Mouse (Mus musculus) limb, embryonic 14.5 days (tissue): Measurements from ENCODE around the gene Cbfa2t3. TPM values are rescaled to one million over a fixed set of nuclear protein-coding genes. Genes with fewer than 3 reads are reported as not detected.

Experiments
- ATAC-seq: fragments of 200-750 bp; cut with Nextera tagmentation; 2 replicates; pipeline ENCODE4 v1.8.0; 2017; ENCODE audit warnings: low read depth, moderate number of reproducible peaks, moderate TSS enrichment; ENCODE audit not compliant: low FRiP score
- DNase-seq: peaks from one replicate; pipeline ENCODE4 v3.0.0-alpha.2; 2015; ENCODE audit warnings: low spot score
- H3K27ac ChIP-seq: fragments of 300-500 bp; sonication (generic); replicated peaks from 2 replicates; pipeline ENCODE4 v1.5.1; 2014; ENCODE audit warnings: low read depth, mild to moderate bottlenecking, low read length, moderate library complexity, mixed read lengths
- H3K27me3 ChIP-seq: fragments of 300-500 bp; sonication (generic); 2 replicates; pipeline ENCODE4 v1.6.1; 2014; ENCODE audit warnings: low read length, mixed read lengths; ENCODE audit not compliant: control insufficient read depth, insufficient read depth
- H3K36me3 ChIP-seq: fragments of 300-500 bp; sonication (generic); 2 replicates; pipeline ENCODE4 v1.6.1; 2014; ENCODE audit warnings: mild to moderate bottlenecking, low read length, moderate library complexity, mixed read lengths; ENCODE audit not compliant: control insufficient read depth, insufficient read depth
- H3K4me1 ChIP-seq: fragments of 300-500 bp; sonication (generic); 2 replicates; pipeline ENCODE4 v1.6.1; 2014; ENCODE audit warnings: antibody characterized with exemption, low read length, mixed read lengths; ENCODE audit not compliant: control insufficient read depth, insufficient read depth
- H3K4me2 ChIP-seq: fragments of 300-500 bp; sonication (generic); replicated peaks from 2 replicates; pipeline ENCODE4 v1.6.1; 2014; ENCODE audit warnings: low read depth, mild to moderate bottlenecking, low read length, moderate library complexity; ENCODE audit not compliant: severe bottlenecking
- H3K4me3 ChIP-seq: fragments of 300-500 bp; sonication (generic); replicated peaks from 2 replicates; pipeline ENCODE4 v1.5.1; 2014; ENCODE audit warnings: low read length
- H3K9ac ChIP-seq: fragments of 300-500 bp; sonication (generic); 2 replicates; pipeline ENCODE4 v1.6.1; 2014; ENCODE audit warnings: mild to moderate bottlenecking, low read depth, low read length, moderate library complexity; ENCODE audit not compliant: severe bottlenecking
- H3K9me3 ChIP-seq: fragments of 300-500 bp; sonication (generic); 2 replicates; pipeline ENCODE4 v1.6.1; 2016; ENCODE audit warnings: low read length; ENCODE audit not compliant: control insufficient read depth
- POLR2A ChIP-seq: fragments of 200-500 bp; IDR thresholded peaks from 2 replicates; pipeline ENCODE4 v1.8.0; 2012; ENCODE audit warnings: inconsistent platforms, mild to moderate bottlenecking, moderate library complexity, borderline replicate concordance; ENCODE audit not compliant: insufficient read depth, insufficient read length; ENCODE audit errors: extremely low read depth
- WGBS: fragments of 180-500 bp; shearing (Covaris S2); extraction: QIAGEN DNeasy Blood & Tissue Kit; methylation state at CpG from one replicate; pipeline ENCODE4 v1.1.7; 2014; 5-methylcytosine and 5-hydroxymethylcytosine counted together
- polyA plus RNA-seq, 2 experiments: library from polyadenylated mRNA; depleted of rRNA in 1 of 2; stranded (reverse) in 1 of 2; unstranded in 1 of 2; fragments of >200 nt; fragmentation: Nextera tagmentation in 1 of 2; extraction: Ambion mirVana in 1 of 2; gene quantifications; 2 replicates each; pipeline versions ENCODE4 v1.2.1 to v1.2.3; 2012 to 2014

The Cbfa2t3 gene
- polyA plus RNA-seq, 2 experiments, result 6.0 to 7.2 TPM

DNA sequence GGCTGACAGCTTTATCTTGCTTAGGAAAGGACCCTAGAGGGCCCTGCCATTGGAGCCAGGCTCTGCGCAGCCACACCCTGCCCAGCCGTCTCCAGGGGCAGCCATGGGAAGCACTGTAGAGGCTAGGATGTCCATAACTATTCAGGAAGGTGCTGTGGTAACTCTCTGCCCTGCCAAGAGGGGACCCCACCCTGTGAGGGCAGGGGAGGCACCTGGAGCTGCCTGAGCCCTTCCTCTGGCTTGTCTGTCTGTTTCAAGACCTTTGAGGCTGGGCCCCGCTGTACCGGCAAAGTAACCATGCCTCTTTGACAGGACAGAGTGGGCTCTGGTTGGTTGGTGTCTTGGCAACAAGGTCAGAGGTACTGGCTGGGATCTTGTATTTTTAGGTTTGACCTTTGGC, 58.1 kb downstream of the Cbfa2t3 start:
- ATAC-seq (no peak), DNase-seq (no peak)
- no peaks in the 10 kb centered on the region for H3K9me3 ChIP-seq
- no peak overlapping the region for H3K4me3 ChIP-seq
- H3K27ac ChIP-seq, result no peak overlapping the region
- TF ChIP-seq POLR2A, result no peak
- H3K4me1 ChIP-seq, result peaks cover 23% of the 10 kb centered on the region; the same call in 1 of the 2 replicates
- WGBS, result 79% methylated on average over 4 of the region's 4 CpGs
- no peak overlapping the region for H3K4me2 ChIP-seq
- H3K9ac ChIP-seq, result no peak overlapping the region
- H3K36me3 ChIP-seq, result peaks cover 4% of the 10 kb centered on the region; the same call in 1 of the 2 replicates
- no peaks in the 10 kb centered on the region for H3K27me3 ChIP-seq

DNA sequence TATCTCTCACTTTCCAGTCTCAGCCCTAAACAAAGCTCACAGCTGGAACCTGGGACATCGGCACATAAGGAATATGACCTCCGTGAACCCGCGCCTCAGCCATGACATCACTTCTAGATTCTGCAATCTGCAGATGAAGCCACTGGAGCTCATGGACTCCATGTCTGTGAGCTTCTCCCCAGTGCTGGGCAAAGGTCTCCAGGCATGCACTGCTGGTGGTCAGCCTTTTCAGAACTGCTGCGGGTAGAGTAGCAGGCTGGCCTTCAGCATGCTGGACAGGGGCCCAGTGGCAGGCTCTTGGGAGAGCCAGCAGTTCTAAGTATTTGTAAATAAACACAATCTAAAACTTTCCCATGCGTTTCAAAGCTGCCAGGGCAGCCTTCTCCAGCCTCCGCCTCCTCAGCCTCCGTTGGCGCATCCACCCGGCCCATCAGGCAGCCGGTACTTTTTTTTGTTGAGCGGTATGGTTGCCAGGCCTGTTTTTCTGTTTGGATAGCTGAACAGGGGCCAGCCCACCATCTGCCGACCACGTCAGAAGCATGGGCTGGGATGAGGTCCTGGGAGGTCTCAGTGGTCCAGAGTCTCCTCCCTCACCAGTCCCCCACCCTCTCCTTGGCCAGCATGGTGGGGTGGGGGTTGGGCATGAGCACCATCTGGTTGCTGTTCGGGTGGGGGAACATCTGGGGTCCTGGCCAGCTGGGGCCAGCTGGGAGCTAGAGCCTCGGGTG, 59.2 kb downstream of the Cbfa2t3 start:
- Histone ChIP-seq H3K27ac (no peak overlapping the region), H3K4me1 (peaks cover 23% of the 10 kb centered on the region; the same call in 1 of the 2 replicates), H3K4me3 (no peak overlapping the region), H3K9me3 (no peaks in the 10 kb centered on the region), H3K4me2 (no peak overlapping the region), H3K36me3 (no peaks in the 10 kb centered on the region), H3K9ac (no peak overlapping the region), H3K27me3 (no peaks in the 10 kb centered on the region)
- TF ChIP-seq POLR2A, result no peak
- peak; percentile 72 for DNase-seq
- WGBS, result 29% methylated on average over 16 of the region's 16 CpGs
- peak; percentile 53 for ATAC-seq

- no peaks in the 10 kb centered on the region for H3K9me3 ChIP-seq
- H3K36me3 ChIP-seq, result peaks cover 2% of the 10 kb centered on the region; the same call in 1 of the 2 replicates
- TF ChIP-seq POLR2A, result no peak
- WGBS, result 69% methylated on average over 16 of the region's 16 CpGs
- ATAC-seq (no peak), DNase-seq (no peak)
- no peaks in the 10 kb centered on the region for H3K27me3 ChIP-seq
- H3K9ac ChIP-seq, result no peak overlapping the region
- H3K27ac ChIP-seq, result no peak overlapping the region
- no peak overlapping the region for H3K4me3 ChIP-seq
- H3K4me2 ChIP-seq, result no peak overlapping the region
- peaks cover 23% of the 10 kb centered on the region; the same call in 1 of the 2 replicates for H3K4me1 ChIP-seq
Measured at GRCm38 (mm10) chr8:122638601-122639000, 60.3 kb downstream of the Cbfa2t3 start.

- no peak overlapping the region for H3K4me2 ChIP-seq
- H3K27ac ChIP-seq, result no peak overlapping the region
- ATAC-seq, result no peak
- DNase-seq, result no peak
- peaks cover 10% of the 10 kb centered on the region; the same call in 1 of the 2 replicates for H3K36me3 ChIP-seq
- H3K27me3 ChIP-seq, result no peaks in the 10 kb centered on the region
- H3K9ac ChIP-seq, result no peak overlapping the region
- no peaks in the 10 kb centered on the region for H3K9me3 ChIP-seq
- TF ChIP-seq POLR2A, result no peak
- H3K4me3 ChIP-seq, result no peak overlapping the region
- WGBS, result 89% methylated on average over 9 of the region's 9 CpGs
- H3K4me1 ChIP-seq, result peaks cover 23% of the 10 kb centered on the region; the same call in 1 of the 2 replicates
Measured at GRCm38 (mm10) chr8:122637230-122637629, 61.7 kb downstream of the Cbfa2t3 start.

- H3K9me3 ChIP-seq, result no peaks in the 10 kb centered on the region
- ATAC-seq, result 0 out of 2 replicates have a peak, but pooled peaks have one; percentile 16
- H3K4me1 ChIP-seq, result peaks cover 23% of the 10 kb centered on the region; the same call in 1 of the 2 replicates
- TF ChIP-seq POLR2A, result no peak
- no peak overlapping the region for H3K4me3 ChIP-seq
- no peak overlapping the region for H3K4me2 ChIP-seq
- H3K27ac ChIP-seq, result no peak overlapping the region
- 55% methylated on average over 9 of the region's 9 CpGs for WGBS
- peaks cover 10% of the 10 kb centered on the region; the same call in 1 of the 2 replicates for H3K36me3 ChIP-seq
- no peak overlapping the region for H3K9ac ChIP-seq
- H3K27me3 ChIP-seq, result no peaks in the 10 kb centered on the region
- peak; percentile 31 for DNase-seq
Measured at GRCm38 (mm10) chr8:122636803-122637175, 62.1 kb downstream of the Cbfa2t3 start.
